Mouse (Mus musculus): ENCODE results near the gene Tmem260. TPM values are rescaled to one million over a fixed set of nuclear protein-coding genes. Genes with fewer than 3 reads are reported as not detected.
"Not testable (repeated sequence)": the region's sequence is repeated elsewhere in the genome, so short reads cannot be mapped to it uniquely, and the experiment has no call there.

Gene Tmem260
- total RNA-seq, 2 experiments from 2014 or later: 20.0 to 30.4 TPM

GRCm38 (mm10) chr14:48475370-48475769, 29.4 kb downstream of the Tmem260 start:
- no peak for DNase-seq (ENCODE audit: low spot score in 2 of 2)

GRCm38 (mm10) chr14:48475834-48476233, 29.9 kb downstream of the Tmem260 start:
- not testable (repeated sequence) for DNase-seq (ENCODE audit: low spot score in 2 of 2)

More at GRCm38 (mm10) chr14:48475370-48475769, 29.4 kb downstream of the Tmem260 start:
- intact Hi-C loops (cut with DNase I): no loop called here

GRCm38 (mm10) chr14:48476278-48476677, 30.4 kb downstream of the Tmem260 start:
- DNase-seq (ENCODE audit: low spot score in 2 of 2): no peak
- intact Hi-C loops (cut with DNase I): no loop called here

More at GRCm38 (mm10) chr14:48475834-48476233, 29.9 kb downstream of the Tmem260 start:
- intact Hi-C loops (cut with DNase I): not testable (repeated sequence)

- intact Hi-C loops (cut with DNase I): no loop called here
- peak; percentile 12 to 20 for DNase-seq (ENCODE audit: low spot score in 2 of 2)
Observed at GRCm38 (mm10) chr14:48481591-48481990, 35.7 kb downstream of the Tmem260 start.

GRCm38 (mm10) chr14:48482762-48483161, 36.8 kb downstream of the Tmem260 start:
- DNase-seq (ENCODE audit: low spot score in 2 of 2): no peak
- intact Hi-C loops (cut with DNase I): loop anchor here (2.0 kb wide), 1 partner anchor 26 kb away; no protein-coding TSS in a partner anchor

- intact Hi-C loops (cut with DNase I): loop anchor here (2.0 kb wide), 1 partner anchor 123 kb away; no protein-coding TSS in a partner anchor
Observed at GRCm38 (mm10) chr14:48493896-48494295, 48.0 kb downstream of the Tmem260 start.

GRCm38 (mm10) chr14:48502573-48502972, 56.6 kb downstream of the Tmem260 start:
- intact Hi-C loops (cut with DNase I): no loop called here
- DNase-seq (ENCODE audit: low spot score in 2 of 2): no peak

More at GRCm38 (mm10) chr14:48493896-48494295, 48.0 kb downstream of the Tmem260 start:
- DNase-seq (ENCODE audit: low spot score in 2 of 2): peak in 1 of 2 experiments; percentile 22

- intact Hi-C loops (cut with DNase I): no loop called here
- no peak for DNase-seq (ENCODE audit: low spot score in 2 of 2)
Observed at GRCm38 (mm10) chr14:48503691-48504565, 58.0 kb downstream of the Tmem260 start.

GRCm38 (mm10) chr14:48504566-48504950, 58.6 kb downstream of the Tmem260 start:
- DNase-seq (ENCODE audit: low spot score in 2 of 2): no peak
- intact Hi-C loops (cut with DNase I): no loop called here

GRCm38 (mm10) chr14:48505606-48506005, 59.7 kb downstream of the Tmem260 start:
- intact Hi-C loops (cut with DNase I): no loop called here
- no peak for DNase-seq (ENCODE audit: low spot score in 2 of 2)

GRCm38 (mm10) chr14:48507376-48507775, 61.5 kb downstream of the Tmem260 start:
- intact Hi-C loops (cut with DNase I): no loop called here
- no peak for DNase-seq (ENCODE audit: low spot score in 2 of 2)

GRCm38 (mm10) chr14:48509131-48509530, 63.2 kb downstream of the Tmem260 start:
- intact Hi-C loops (cut with DNase I): no loop called here
- no peak for DNase-seq (ENCODE audit: low spot score in 2 of 2)

- intact Hi-C loops (cut with DNase I): no loop called here
- DNase-seq (ENCODE audit: low spot score in 2 of 2): no peak
Observed at GRCm38 (mm10) chr14:48513098-48513823, 67.3 kb downstream of the Tmem260 start.

- no peak for DNase-seq (ENCODE audit: low spot score in 2 of 2)
- intact Hi-C loops (cut with DNase I): no loop called here
Observed at GRCm38 (mm10) chr14:48513824-48514493, 68.0 kb downstream of the Tmem260 start.

- no peak for DNase-seq (ENCODE audit: low spot score in 2 of 2)
- intact Hi-C loops (cut with DNase I): no loop called here
Observed at GRCm38 (mm10) chr14:48514620-48515019, 68.7 kb downstream of the Tmem260 start.

GRCm38 (mm10) chr14:48515538-48515937, 69.6 kb downstream of the Tmem260 start:
- intact Hi-C loops (cut with DNase I): no loop called here
- DNase-seq (ENCODE audit: low spot score in 2 of 2): no peak

GRCm38 (mm10) chr14:48523361-48523760, 77.4 kb downstream of the Tmem260 start:
- no peak for DNase-seq (ENCODE audit: low spot score in 2 of 2)
- intact Hi-C loops (cut with DNase I): loop anchor here (1.0 kb wide), 1 partner anchor 462 kb away; no protein-coding TSS in a partner anchor

- peak in 1 of 2 experiments; percentile 15 for DNase-seq (ENCODE audit: low spot score in 2 of 2)
- intact Hi-C loops (cut with DNase I): no loop called here
Observed at GRCm38 (mm10) chr14:48524135-48524534, 78.2 kb downstream of the Tmem260 start.

GRCm38 (mm10) chr14:48525055-48525454, 79.1 kb downstream of the Tmem260 start:
- intact Hi-C loops (cut with DNase I): no loop called here
- no peak for DNase-seq (ENCODE audit: low spot score in 2 of 2)

GRCm38 (mm10) chr14:48530629-48531028, 84.7 kb downstream of the Tmem260 start:
- intact Hi-C loops (cut with DNase I): no loop called here
- DNase-seq (ENCODE audit: low spot score in 2 of 2): no peak

Data from left cerebral cortex, postnatal 36 days (tissue).